Mouse (Mus musculus): ENCODE measurements around the gene Slc27a4. TPM values are rescaled to one million over a fixed set of nuclear protein-coding genes. Genes with fewer than 3 reads are reported as not detected.
A peak's percentile ranks its signal among the peaks of the same experiment; 100 is the strongest.

Gene Slc27a4
- polyA plus RNA-seq, 1 experiment from 2014 or later, result 15.9 TPM

DNA sequence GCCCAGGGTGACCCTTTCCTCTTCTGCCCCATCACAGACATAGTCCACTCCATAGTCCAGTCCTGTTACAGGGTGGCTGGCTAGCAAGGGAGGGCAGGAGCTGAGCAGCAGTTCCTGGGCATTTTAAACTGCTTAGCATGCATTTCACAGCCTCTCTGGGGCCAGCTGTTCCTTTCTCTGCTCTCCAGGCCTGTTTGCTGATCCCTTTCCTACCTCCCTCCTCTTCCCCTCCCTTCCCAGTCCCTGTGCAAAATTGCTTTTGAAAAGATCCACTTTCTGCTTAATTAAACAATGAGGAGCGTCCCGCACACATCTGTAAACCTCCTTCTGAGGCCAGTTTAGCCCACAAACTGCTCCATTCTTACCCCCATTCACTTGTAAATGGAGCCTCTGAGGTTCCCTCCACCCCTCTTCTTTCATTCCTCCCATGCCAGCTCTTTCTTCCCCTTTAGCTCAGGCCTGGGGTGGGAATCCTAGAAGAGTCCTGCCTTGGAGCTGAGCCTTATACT, 33.0 kb downstream of the Slc27a4 start:
- no peaks in the 10 kb centered on the region for H3K9me3 ChIP-seq (ENCODE audit: control insufficient read depth, low read length)
- peaks cover 51% of the 10 kb centered on the region for H3K4me1 ChIP-seq (ENCODE audit: control insufficient read depth, insufficient read depth, low read length)
- DNase-seq (ENCODE audit: low spot score, missing footprints), result peak; percentile 91
- H3K4me3 ChIP-seq (ENCODE audit: low read depth, low read length), result no peak overlapping the region
- WGBS, result 12% methylated on average over 2 of the region's 2 CpGs
- H3K27ac ChIP-seq (ENCODE audit: low read depth, low read length), result peak overlapping the region; percentile 90
- peak overlapping the region; percentile 16; the same call in 1 of the 2 replicates for H3K4me2 ChIP-seq
- H3K9ac ChIP-seq (ENCODE audit: low read length), result peak overlapping the region; percentile 41; the same call in 1 of the 2 replicates
- ATAC-seq (ENCODE audit: low FRiP score), result peak; percentile 72
- H3K27me3 ChIP-seq (ENCODE audit: control insufficient read depth, insufficient read depth, low read length), result no peaks in the 10 kb centered on the region
- 0 out of 2 replicates have a peak, but pooled peaks cover 3% of the 10 kb centered on the region for H3K36me3 ChIP-seq (ENCODE audit: control insufficient read depth, insufficient read depth, low read length)

DNA sequence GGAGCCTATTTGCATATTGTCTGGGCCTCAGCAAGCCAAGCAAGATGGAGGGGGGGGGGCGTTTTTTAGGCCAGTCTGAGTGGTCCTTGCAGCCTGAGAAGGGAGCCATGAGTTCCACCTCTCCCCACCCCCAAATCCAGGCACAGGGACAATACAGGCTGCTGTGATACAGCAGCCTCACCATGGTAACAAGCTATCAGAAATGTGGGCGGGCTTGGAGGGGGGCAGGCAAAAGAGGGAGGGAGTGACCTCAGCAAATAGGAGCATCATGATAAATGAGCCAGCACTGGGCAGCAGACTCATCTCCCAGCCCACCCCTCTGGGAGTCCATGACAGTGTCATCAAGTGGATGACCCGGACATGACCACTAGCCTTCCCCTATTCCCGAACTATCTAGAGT, 37.0 kb downstream of the Slc27a4 start:
- H3K9me3 ChIP-seq (ENCODE audit: control insufficient read depth, low read length), result no peaks in the 10 kb centered on the region
- no peak overlapping the region for H3K4me3 ChIP-seq (ENCODE audit: low read depth, low read length)
- peak overlapping the region; percentile 2; the same call in 1 of the 2 replicates for H3K4me2 ChIP-seq
- H3K27me3 ChIP-seq (ENCODE audit: control insufficient read depth, insufficient read depth, low read length), result no peaks in the 10 kb centered on the region
- peaks cover 5% of the 10 kb centered on the region; the same call in 1 of the 2 replicates for H3K36me3 ChIP-seq (ENCODE audit: control insufficient read depth, insufficient read depth, low read length)
- H3K9ac ChIP-seq (ENCODE audit: low read length), result no peak overlapping the region
- peak overlapping the region; percentile 93 for H3K27ac ChIP-seq (ENCODE audit: low read depth, low read length)
- DNase-seq (ENCODE audit: low spot score, missing footprints) (peak; percentile 97), ATAC-seq (ENCODE audit: low FRiP score) (peak; percentile 86)
- WGBS, result 20% methylated on average over 4 of the region's 4 CpGs
- H3K4me1 ChIP-seq (ENCODE audit: control insufficient read depth, insufficient read depth, low read length), result peaks cover 78% of the 10 kb centered on the region

DNA sequence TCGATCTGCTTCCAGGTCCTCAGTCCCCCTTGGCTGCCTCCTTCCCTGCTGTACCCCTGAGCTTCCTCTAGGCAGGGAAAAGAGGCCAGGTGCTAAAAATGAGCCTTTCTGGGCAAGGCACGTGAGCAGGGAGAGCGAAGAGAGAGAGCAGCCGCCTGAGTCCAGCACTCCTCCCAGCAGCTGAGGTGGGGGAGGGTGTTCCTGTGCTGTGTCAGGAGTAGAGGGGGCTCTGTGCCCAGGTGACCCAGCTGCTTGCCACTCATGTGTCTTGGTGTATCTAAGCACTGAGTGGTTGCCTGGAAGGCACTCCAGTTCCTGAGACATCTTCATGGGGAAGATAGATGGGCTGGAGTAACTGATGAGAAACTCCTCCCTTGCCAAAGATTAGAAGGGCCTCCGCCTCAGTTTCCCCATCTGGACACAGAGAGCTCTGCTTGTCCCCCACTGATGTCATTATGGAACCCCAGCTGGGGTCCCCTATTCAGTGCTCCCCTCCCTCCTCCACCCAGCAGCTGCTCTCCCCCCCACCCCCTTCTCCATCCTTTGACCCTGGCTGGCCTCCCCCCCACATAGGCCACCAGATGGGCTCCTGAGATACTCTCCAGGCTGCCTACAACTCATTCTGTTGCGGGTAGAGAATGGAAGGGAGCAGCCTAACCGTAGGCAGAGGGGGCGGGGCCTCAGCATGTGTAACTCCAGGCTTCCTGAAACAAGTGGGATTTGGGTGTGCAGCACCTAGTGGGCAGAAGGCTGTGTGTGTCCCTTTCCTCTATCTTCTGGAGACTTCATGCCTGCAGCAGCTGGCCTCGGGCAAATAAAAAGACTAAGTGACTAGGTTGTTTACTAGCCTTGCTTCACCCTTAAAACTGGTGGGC, 41.0 kb downstream of the Slc27a4 start:
- ATAC-seq (ENCODE audit: low FRiP score), result peak; percentile 30
- Histone ChIP-seq H3K27me3 (ENCODE audit: control insufficient read depth, insufficient read depth, low read length) (no peaks in the 10 kb centered on the region), H3K4me2 (peak overlapping the region; percentile 82), H3K9ac (ENCODE audit: low read length) (peak overlapping the region; percentile 100), H3K9me3 (ENCODE audit: control insufficient read depth, low read length) (no peaks in the 10 kb centered on the region), H3K4me3 (ENCODE audit: low read depth, low read length) (peak overlapping the region; percentile 92; the same call in 1 of the 2 replicates), H3K4me1 (ENCODE audit: control insufficient read depth, insufficient read depth, low read length) (peaks cover 71% of the 10 kb centered on the region), H3K27ac (ENCODE audit: low read depth, low read length) (peak overlapping the region; percentile 99), H3K36me3 (ENCODE audit: control insufficient read depth, insufficient read depth, low read length) (peaks cover 5% of the 10 kb centered on the region; the same call in 1 of the 2 replicates)
- peak; percentile 91 for DNase-seq (ENCODE audit: low spot score, missing footprints)
- 27% methylated on average over 9 of the region's 9 CpGs for WGBS

DNA sequence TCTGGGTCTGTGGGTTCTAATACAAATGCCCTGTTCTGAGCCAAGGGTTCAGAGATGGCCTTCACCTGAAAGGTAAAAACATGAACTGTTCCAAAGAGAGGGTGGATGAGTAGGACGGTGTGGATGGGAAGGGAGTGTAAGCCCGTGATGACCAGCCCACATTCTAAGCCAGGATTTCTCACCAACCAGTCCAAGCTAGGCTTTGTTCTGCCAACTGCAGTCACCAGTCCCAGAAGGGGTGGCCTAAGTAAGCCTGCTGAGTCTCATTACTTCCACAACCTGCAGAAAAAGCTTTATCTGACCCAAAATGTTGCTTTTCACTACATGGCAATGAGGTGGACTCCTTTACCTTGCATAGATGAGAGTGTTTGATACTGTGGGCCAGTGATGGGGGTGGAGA, 41.7 kb downstream of the Slc27a4 start:
- Histone ChIP-seq H3K27ac (ENCODE audit: low read depth, low read length) (peak overlapping the region; percentile 99), H3K4me1 (ENCODE audit: control insufficient read depth, insufficient read depth, low read length) (peaks cover 70% of the 10 kb centered on the region), H3K9me3 (ENCODE audit: control insufficient read depth, low read length) (no peaks in the 10 kb centered on the region), H3K4me2 (peak overlapping the region; percentile 82), H3K27me3 (ENCODE audit: control insufficient read depth, insufficient read depth, low read length) (no peaks in the 10 kb centered on the region), H3K36me3 (ENCODE audit: control insufficient read depth, insufficient read depth, low read length) (peaks cover 5% of the 10 kb centered on the region; the same call in 1 of the 2 replicates), H3K9ac (ENCODE audit: low read length) (peak overlapping the region; percentile 100), H3K4me3 (ENCODE audit: low read depth, low read length) (peak overlapping the region; percentile 92)
- DNase-seq (ENCODE audit: low spot score, missing footprints) (peak; percentile 88), ATAC-seq (ENCODE audit: low FRiP score) (no peak)
- WGBS, result 38% methylated on average over 2 of the region's 2 CpGs

DNA sequence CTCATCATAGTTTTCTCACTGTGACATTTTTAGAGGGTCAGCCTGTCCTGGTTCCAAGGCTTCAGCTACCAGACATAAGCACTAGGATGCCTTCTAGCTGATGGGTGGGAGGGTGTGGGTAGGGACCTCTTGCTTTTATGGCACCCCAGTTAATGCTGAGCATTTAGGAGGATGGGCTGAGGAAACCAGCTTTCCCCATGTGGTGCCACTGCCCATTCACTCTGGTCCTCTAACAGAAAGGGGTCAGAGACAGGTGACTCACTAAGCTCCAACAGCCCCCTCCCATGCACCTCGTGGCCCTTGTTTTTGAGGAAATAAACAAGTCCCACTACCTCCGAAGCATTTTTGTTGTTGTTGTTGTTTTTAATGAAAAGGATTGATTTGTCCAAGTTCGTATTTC, 42.2 kb downstream of the Slc27a4 start:
- ATAC-seq (ENCODE audit: low FRiP score), result no peak
- H3K4me2 ChIP-seq, result peak overlapping the region; percentile 82
- H3K27me3 ChIP-seq (ENCODE audit: control insufficient read depth, insufficient read depth, low read length), result no peaks in the 10 kb centered on the region
- peak overlapping the region; percentile 100 for H3K9ac ChIP-seq (ENCODE audit: low read length)
- H3K4me3 ChIP-seq (ENCODE audit: low read depth, low read length), result peak overlapping the region; percentile 92
- peak; percentile 92 for DNase-seq (ENCODE audit: low spot score, missing footprints)
- peaks cover 70% of the 10 kb centered on the region for H3K4me1 ChIP-seq (ENCODE audit: control insufficient read depth, insufficient read depth, low read length)
- peaks cover 5% of the 10 kb centered on the region; the same call in 1 of the 2 replicates for H3K36me3 ChIP-seq (ENCODE audit: control insufficient read depth, insufficient read depth, low read length)
- H3K9me3 ChIP-seq (ENCODE audit: control insufficient read depth, low read length), result no peaks in the 10 kb centered on the region
- 6% methylated on average over 3 of the region's 3 CpGs for WGBS
- H3K27ac ChIP-seq (ENCODE audit: low read depth, low read length), result peak overlapping the region; percentile 99

DNA sequence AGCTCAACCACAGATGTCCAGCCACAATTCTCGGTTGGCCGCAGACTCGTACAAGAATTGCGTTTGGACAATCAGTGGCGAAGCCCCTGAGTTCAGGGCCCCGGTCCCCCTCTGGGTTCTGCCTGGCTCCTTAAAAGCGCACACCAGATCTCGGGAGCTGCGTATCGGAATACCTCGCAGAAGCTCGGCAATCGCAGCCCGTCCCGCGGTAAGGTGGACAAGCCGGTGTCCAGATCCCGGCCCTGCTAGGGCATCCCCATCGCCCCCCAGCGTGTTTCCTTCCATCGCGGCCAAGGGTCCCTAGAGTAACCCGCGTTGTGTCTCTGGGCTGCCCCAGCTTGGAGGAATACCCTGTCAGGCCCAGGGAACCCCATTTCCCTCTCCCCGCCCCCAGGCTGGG, 43.2 kb downstream of the Slc27a4 start:
- no peaks in the 10 kb centered on the region for H3K9me3 ChIP-seq (ENCODE audit: control insufficient read depth, low read length)
- WGBS, result 2% methylated on average over 25 of the region's 25 CpGs
- H3K9ac ChIP-seq (ENCODE audit: low read length), result peak overlapping the region; percentile 100
- peaks cover 67% of the 10 kb centered on the region for H3K4me1 ChIP-seq (ENCODE audit: control insufficient read depth, insufficient read depth, low read length)
- DNase-seq (ENCODE audit: low spot score, missing footprints), result peak; percentile 97
- H3K4me3 ChIP-seq (ENCODE audit: low read depth, low read length), result peak overlapping the region; percentile 92
- H3K36me3 ChIP-seq (ENCODE audit: control insufficient read depth, insufficient read depth, low read length), result peaks cover 5% of the 10 kb centered on the region; the same call in 1 of the 2 replicates
- no peak for ATAC-seq (ENCODE audit: low FRiP score)
- H3K27ac ChIP-seq (ENCODE audit: low read depth, low read length), result peak overlapping the region; percentile 99
- no peaks in the 10 kb centered on the region for H3K27me3 ChIP-seq (ENCODE audit: control insufficient read depth, insufficient read depth, low read length)
- peak overlapping the region; percentile 82 for H3K4me2 ChIP-seq

DNA sequence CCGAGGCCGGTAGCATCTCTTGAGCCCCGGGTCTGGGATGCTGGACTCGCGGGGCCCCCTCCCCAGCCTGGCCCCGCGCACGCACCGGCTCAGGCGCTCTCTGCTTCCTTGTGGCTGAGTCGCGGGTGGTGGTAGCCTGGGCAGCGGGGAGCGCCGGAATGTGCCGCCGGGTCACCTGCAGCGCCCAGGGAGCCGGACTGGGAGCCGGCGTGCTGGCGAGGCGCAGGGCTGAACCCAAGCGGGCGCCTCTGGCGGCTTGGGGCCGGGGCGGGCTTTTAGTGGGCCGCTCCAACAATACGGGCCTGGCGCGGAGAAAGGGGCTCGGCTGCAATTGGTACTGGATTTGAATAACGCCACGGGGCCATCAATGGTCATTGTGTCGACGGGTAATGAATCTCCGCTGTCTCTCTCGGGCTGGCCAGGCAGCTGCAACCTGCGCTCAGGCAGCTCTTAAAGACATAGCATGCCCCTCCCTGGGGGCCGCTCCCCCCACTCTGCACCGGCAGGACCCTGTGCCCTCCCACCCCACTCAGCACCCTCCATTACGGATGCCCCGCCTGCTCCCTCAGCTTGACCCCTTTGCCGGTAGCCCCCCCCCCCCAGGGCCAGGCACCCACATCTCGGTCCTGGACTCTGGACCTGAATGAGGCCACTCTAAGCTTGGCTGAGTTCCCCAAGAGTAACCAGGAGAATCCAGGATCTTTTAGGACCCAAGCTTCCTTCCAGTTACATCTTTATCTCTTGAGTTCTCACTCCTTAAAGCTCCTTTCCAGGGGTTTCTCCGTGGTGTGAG, 43.8 kb downstream of the Slc27a4 start:
- 1% methylated on average over 46 of the region's 47 CpGs for WGBS
- peak overlapping the region; percentile 99 for H3K27ac ChIP-seq (ENCODE audit: low read depth, low read length)
- H3K9ac ChIP-seq (ENCODE audit: low read length), result peak overlapping the region; percentile 100
- H3K4me2 ChIP-seq, result peak overlapping the region; percentile 82
- DNase-seq (ENCODE audit: low spot score, missing footprints) (peak; percentile 97), ATAC-seq (ENCODE audit: low FRiP score) (peak; percentile 72)
- peaks cover 5% of the 10 kb centered on the region; the same call in 1 of the 2 replicates for H3K36me3 ChIP-seq (ENCODE audit: control insufficient read depth, insufficient read depth, low read length)
- H3K4me3 ChIP-seq (ENCODE audit: low read depth, low read length), result peak overlapping the region; percentile 92
- no peaks in the 10 kb centered on the region for H3K9me3 ChIP-seq (ENCODE audit: control insufficient read depth, low read length)
- peaks cover 61% of the 10 kb centered on the region for H3K4me1 ChIP-seq (ENCODE audit: control insufficient read depth, insufficient read depth, low read length)
- H3K27me3 ChIP-seq (ENCODE audit: control insufficient read depth, insufficient read depth, low read length), result no peaks in the 10 kb centered on the region

DNA sequence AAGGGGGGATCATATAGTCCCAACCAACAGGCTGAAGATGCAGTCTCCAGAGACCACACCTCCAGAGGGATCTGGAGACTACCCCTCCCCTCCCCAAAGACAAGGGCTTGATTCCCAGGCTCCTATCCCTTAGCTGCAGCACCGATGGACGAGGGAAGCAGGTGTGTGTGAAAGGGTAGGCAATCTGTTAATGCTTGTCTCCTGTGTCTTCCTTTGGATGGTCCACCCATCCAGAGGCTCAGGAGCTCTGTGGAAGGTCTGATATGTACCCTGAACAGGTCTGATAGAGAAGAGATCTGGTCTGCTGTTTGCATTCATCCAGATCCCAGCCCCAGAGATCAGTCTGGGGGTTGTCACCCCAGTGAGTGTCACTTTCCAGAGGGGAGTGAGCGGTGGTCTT, 44.5 kb downstream of the Slc27a4 start:
- DNase-seq (ENCODE audit: low spot score, missing footprints) (peak; percentile 92), ATAC-seq (ENCODE audit: low FRiP score) (peak; percentile 17; the same call in 1 of the 2 replicates)
- Histone ChIP-seq H3K4me1 (ENCODE audit: control insufficient read depth, insufficient read depth, low read length) (peaks cover 59% of the 10 kb centered on the region), H3K36me3 (ENCODE audit: control insufficient read depth, insufficient read depth, low read length) (peaks cover 2% of the 10 kb centered on the region; the same call in 1 of the 2 replicates), H3K4me2 (peak overlapping the region; percentile 82), H3K27ac (ENCODE audit: low read depth, low read length) (peak overlapping the region; percentile 99), H3K4me3 (ENCODE audit: low read depth, low read length) (peak overlapping the region; percentile 92), H3K9ac (ENCODE audit: low read length) (peak overlapping the region; percentile 100), H3K27me3 (ENCODE audit: control insufficient read depth, insufficient read depth, low read length) (no peaks in the 10 kb centered on the region), H3K9me3 (ENCODE audit: control insufficient read depth, low read length) (no peaks in the 10 kb centered on the region)
- 17% methylated on average over 3 of the region's 3 CpGs for WGBS

Measured in midbrain, embryonic 11.5 days (tissue).